Mouse (Mus musculus) gastrocnemius, postnatal 25 days (tissue): ENCODE results near the gene Nucb1. TPM values are rescaled to one million over a fixed set of nuclear protein-coding genes. Genes with fewer than 3 reads are reported as not detected.

Source experiments
- microRNA-seq, 2 experiments: library from miRNA; unstranded; fragments of <30 nt; microRNA quantifications; one replicate each; pipeline ENCODE4 v1.2.0; 2021; ENCODE audit warnings: borderline replicate concordance in 2 of 2
- total RNA-seq, 2 experiments: library from RNA; stranded (reverse); gene quantifications; 1 replicate in 1 of 2; 2 replicates in 1 of 2; pipeline ENCODE4 v1.2.3; 2021

The Nucb1 gene
- total RNA-seq, 2 experiments from 2014 or later = 60.8 to 73.2 TPM

Small RNAs within 50 kb of the gene (microRNA-seq; reads per million reads assigned to microRNA genes)
- 0 to 0.26 reads per million in 2 experiments for gene Gm22133

Other genes starting within 250 kb of the Nucb1 start
- gene Slc6a21, start 232.9 kb downstream of the Nucb1 start, total RNA-seq = not detected
- 10 to 100 TPM; 17.0 to 18.3 TPM for gene Trpm4, start 176.6 kb downstream of the Nucb1 start, total RNA-seq
- 100 to 1,000 TPM; 812 to 910 TPM for gene Hrc, start 175.1 kb downstream of the Nucb1 start, total RNA-seq
- gene Ppfia3, start 143.4 kb downstream of the Nucb1 start, total RNA-seq = under 1 TPM; 0.18 to 0.38 TPM
- under 1 TPM in 1 of 2 experiments, not detected in 1; 0.67 TPM for gene Lin7b, start 139.8 kb downstream of the Nucb1 start, total RNA-seq
- 10 to 100 TPM; 76.1 to 78.0 TPM for gene Snrnp70, start 114.7 kb downstream of the Nucb1 start, total RNA-seq
- 100 to 1,000 TPM in 1 of 2 experiments, 10 to 100 TPM in 1; 73.7 to 107 TPM for gene Kcna7, start 104.8 kb downstream of the Nucb1 start, total RNA-seq
- gene Ntf5, start 96.7 kb downstream of the Nucb1 start, total RNA-seq = 1 to 10 TPM; 3.9 to 6.6 TPM
- gene Lhb, start 89.6 kb downstream of the Nucb1 start, total RNA-seq = 1 to 10 TPM in 1 of 2 experiments, not detected in 1; 1.6 TPM
- 100 to 1,000 TPM; 243 to 327 TPM for gene Gys1, start 75.6 kb downstream of the Nucb1 start, total RNA-seq
- 10 to 100 TPM; 23.3 to 23.8 TPM for gene Ruvbl2, start 72.3 kb downstream of the Nucb1 start, total RNA-seq
- gene Ftl1, start 50.5 kb downstream of the Nucb1 start, total RNA-seq = 100 to 1,000 TPM; 125 to 149 TPM
- 10 to 100 TPM; 15.6 to 16.9 TPM for gene Bax, start 43.5 kb downstream of the Nucb1 start, total RNA-seq
- gene Tulp2, start 28.5 kb downstream of the Nucb1 start, total RNA-seq = not detected
- gene Gm45808, start 23.6 kb downstream of the Nucb1 start, total RNA-seq = 1 to 10 TPM; 4.3 to 10.0 TPM
- gene Dhdh, start 21.6 kb downstream of the Nucb1 start, total RNA-seq = 10 to 100 TPM; 12.3 to 12.6 TPM
- 10 to 100 TPM; 13.8 to 19.2 TPM for gene Ppp1r15a, start 15.9 kb upstream of the Nucb1 start, total RNA-seq
- gene Plekha4, start 15.9 kb upstream of the Nucb1 start, total RNA-seq = 1 to 10 TPM; 7.5 to 8.5 TPM
- gene Hsd17b14, start 44.5 kb upstream of the Nucb1 start, total RNA-seq = 1 to 10 TPM in 1 of 2 experiments, under 1 TPM in 1; 0.99 to 1.2 TPM
- gene Bcat2, start 59.7 kb upstream of the Nucb1 start, total RNA-seq = 10 to 100 TPM; 56.3 to 63.9 TPM
- not detected for gene Fgf21, start 105.1 kb upstream of the Nucb1 start, total RNA-seq
- gene Fut1, start 106.9 kb upstream of the Nucb1 start, total RNA-seq = not detected
- not detected for gene Izumo1, start 111.4 kb upstream of the Nucb1 start, total RNA-seq
- gene Rasip1, start 117.1 kb upstream of the Nucb1 start, total RNA-seq = 1 to 10 TPM; 6.1 to 8.5 TPM
- 10 to 100 TPM; 39.0 to 46.1 TPM for gene Mamstr, start 129.6 kb upstream of the Nucb1 start, total RNA-seq
- under 1 TPM; 0.19 to 0.61 TPM for gene Fut2, start 156.0 kb upstream of the Nucb1 start, total RNA-seq
- under 1 TPM; 0.38 to 0.75 TPM for gene Ntn5, start 173.6 kb upstream of the Nucb1 start, total RNA-seq
- under 1 TPM in 1 of 2 experiments, not detected in 1; 0.16 TPM for gene Sec1, start 184.0 kb upstream of the Nucb1 start, total RNA-seq
- gene Car11, start 189.4 kb upstream of the Nucb1 start, total RNA-seq = 10 to 100 TPM in 1 of 2 experiments, 1 to 10 TPM in 1; 4.9 to 11.2 TPM
- gene Dbp, start 194.7 kb upstream of the Nucb1 start, total RNA-seq = 100 to 1,000 TPM in 1 of 2 experiments, 10 to 100 TPM in 1; 14.3 to 121 TPM
- 100 to 1,000 TPM; 433 to 449 TPM for gene Rpl18, start 205.1 kb upstream of the Nucb1 start, total RNA-seq
- 10 to 100 TPM in 1 of 2 experiments, 1 to 10 TPM in 1; 8.5 to 12.7 TPM for gene Sphk2, start 207.6 kb upstream of the Nucb1 start, total RNA-seq
- under 1 TPM; 0.13 to 0.29 TPM for gene Fam83e, start 210.8 kb upstream of the Nucb1 start, total RNA-seq
- not detected for gene Spaca4, start 215.4 kb upstream of the Nucb1 start, total RNA-seq